Mouse (Mus musculus): ENCODE results near the gene Khdrbs1. TPM values are rescaled to one million over a fixed set of nuclear protein-coding genes. Genes with fewer than 3 reads are reported as not detected.

Khdrbs1 gene
- polyA plus RNA-seq, 1 experiment from 2014 or later = 62.2 TPM

GRCm38 (mm10) chr4:129750430-129750829, 8.3 kb upstream of the Khdrbs1 start:
- WGBS = 25% methylated on average over 5 of the region's 5 CpGs
- Histone ChIP-seq H3K4me1 (ENCODE audit: control insufficient read depth, insufficient read depth, low read length) (peaks cover 6% of the 10 kb centered on the region; the same call in 1 of the 2 replicates), H3K4me3 (ENCODE audit: low read length) (no peak overlapping the region), H3K27me3 (replicated peaks; ENCODE audit: control insufficient read depth, insufficient read depth, low read length) (no peaks in the 10 kb centered on the region), H3K4me2 (ENCODE audit: low read depth, low read length) (no peak overlapping the region), H3K36me3 (ENCODE audit: control insufficient read depth, insufficient read depth, low read length) (no peaks in the 10 kb centered on the region), H3K9ac (ENCODE audit: low read depth, low read length) (no peak overlapping the region), H3K9me3 (ENCODE audit: control insufficient read depth, low read length) (no peaks in the 10 kb centered on the region), H3K27ac (ENCODE audit: low read length) (no peak overlapping the region; the same call in 1 of the 2 replicates)
- peak; percentile 64 for ATAC-seq

DNA sequence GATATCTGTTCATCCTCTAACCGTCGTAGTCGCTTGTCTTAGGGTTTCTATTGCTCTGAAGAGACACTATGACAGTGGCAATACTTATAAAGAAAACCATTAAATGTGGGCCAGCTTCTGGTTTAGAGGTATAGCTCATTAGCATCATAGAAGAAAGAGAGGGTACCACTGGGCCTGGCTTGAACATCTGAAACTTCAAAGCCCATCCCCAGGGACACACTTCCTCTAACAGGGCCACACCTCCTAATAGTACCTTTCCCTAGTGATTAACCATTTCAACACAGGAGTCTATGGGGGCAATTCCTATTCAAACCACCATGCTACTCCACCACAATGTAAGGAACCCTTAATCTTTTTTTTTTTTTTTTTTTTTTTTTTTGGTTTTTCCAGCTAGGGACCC, 4.5 kb upstream of the Khdrbs1 start:
- WGBS = 79% methylated on average over 3 of the region's 3 CpGs
- no peak for ATAC-seq
- no peak overlapping the region for H3K27ac ChIP-seq (ENCODE audit: low read length)

DNA sequence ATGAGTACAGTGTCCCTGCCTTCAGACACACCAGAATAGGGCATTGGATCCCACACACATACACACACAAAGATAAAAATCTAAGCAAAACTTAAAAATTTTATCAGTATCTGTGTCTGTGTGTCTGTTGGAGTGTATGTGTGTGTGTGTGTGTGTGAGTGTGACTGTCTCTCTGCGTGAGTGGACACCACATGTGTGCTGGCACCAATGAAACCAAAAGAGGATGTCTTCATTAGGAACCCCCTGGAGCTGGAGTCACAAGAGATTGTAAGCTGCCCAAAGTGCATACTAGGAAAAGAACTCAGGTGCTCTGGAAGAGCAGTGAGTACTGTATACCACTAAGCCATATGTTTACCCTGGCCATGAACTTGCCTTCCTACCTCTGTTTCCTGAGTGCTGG, 4.0 kb upstream of the Khdrbs1 start:
- H3K9ac ChIP-seq (ENCODE audit: low read depth, low read length) = no peak overlapping the region
- WGBS = 71% methylated on average over 1 of the region's 1 CpGs
- H3K27me3 ChIP-seq (replicated peaks; ENCODE audit: control insufficient read depth, insufficient read depth, low read length) = no peaks in the 10 kb centered on the region
- peaks cover 11% of the 10 kb centered on the region; the same call in 1 of the 2 replicates for H3K4me1 ChIP-seq (ENCODE audit: control insufficient read depth, insufficient read depth, low read length)
- H3K4me3 ChIP-seq (ENCODE audit: low read length) = no peak overlapping the region
- H3K4me2 ChIP-seq (ENCODE audit: low read depth, low read length) = no peak overlapping the region
- ATAC-seq = no peak
- H3K9me3 ChIP-seq (ENCODE audit: control insufficient read depth, low read length) = no peaks in the 10 kb centered on the region
- H3K27ac ChIP-seq (ENCODE audit: low read length) = no peak overlapping the region
- no peaks in the 10 kb centered on the region for H3K36me3 ChIP-seq (ENCODE audit: control insufficient read depth, insufficient read depth, low read length)

More for the DNA sequence above, 4.5 kb upstream of the Khdrbs1 start:
- Histone ChIP-seq H3K36me3 (ENCODE audit: control insufficient read depth, insufficient read depth, low read length) (no peaks in the 10 kb centered on the region), H3K9ac (ENCODE audit: low read depth, low read length) (no peak overlapping the region), H3K4me2 (ENCODE audit: low read depth, low read length) (no peak overlapping the region), H3K27me3 (replicated peaks; ENCODE audit: control insufficient read depth, insufficient read depth, low read length) (no peaks in the 10 kb centered on the region), H3K9me3 (ENCODE audit: control insufficient read depth, low read length) (no peaks in the 10 kb centered on the region), H3K4me1 (ENCODE audit: control insufficient read depth, insufficient read depth, low read length) (peaks cover 11% of the 10 kb centered on the region; the same call in 1 of the 2 replicates), H3K4me3 (ENCODE audit: low read length) (no peak overlapping the region)

GRCm38 (mm10) chr4:129743494-129743893, 1.4 kb upstream of the Khdrbs1 start:
- no peaks in the 10 kb centered on the region for H3K9me3 ChIP-seq (ENCODE audit: control insufficient read depth, low read length)
- 39% methylated on average over 2 of the region's 2 CpGs for WGBS
- peak overlapping the region; percentile 64 for H3K4me2 ChIP-seq (ENCODE audit: low read depth, low read length)
- H3K9ac ChIP-seq (ENCODE audit: low read depth, low read length) = peak overlapping the region; percentile 99
- no peaks in the 10 kb centered on the region for H3K27me3 ChIP-seq (replicated peaks; ENCODE audit: control insufficient read depth, insufficient read depth, low read length)
- no peaks in the 10 kb centered on the region for H3K36me3 ChIP-seq (ENCODE audit: control insufficient read depth, insufficient read depth, low read length)
- ATAC-seq = no peak
- H3K27ac ChIP-seq (ENCODE audit: low read length) = peak overlapping the region; percentile 99
- H3K4me1 ChIP-seq (ENCODE audit: control insufficient read depth, insufficient read depth, low read length) = peaks cover 15% of the 10 kb centered on the region; the same call in 1 of the 2 replicates
- H3K4me3 ChIP-seq (ENCODE audit: low read length) = peak overlapping the region; percentile 99

- Histone ChIP-seq H3K27me3 (replicated peaks; ENCODE audit: control insufficient read depth, insufficient read depth, low read length) (no peaks in the 10 kb centered on the region), H3K4me3 (ENCODE audit: low read length) (peak overlapping the region; percentile 99), H3K4me1 (ENCODE audit: control insufficient read depth, insufficient read depth, low read length) (peaks cover 15% of the 10 kb centered on the region; the same call in 1 of the 2 replicates), H3K9me3 (ENCODE audit: control insufficient read depth, low read length) (no peaks in the 10 kb centered on the region), H3K4me2 (ENCODE audit: low read depth, low read length) (peak overlapping the region; percentile 64), H3K27ac (ENCODE audit: low read length) (peak overlapping the region; percentile 99), H3K36me3 (ENCODE audit: control insufficient read depth, insufficient read depth, low read length) (no peaks in the 10 kb centered on the region), H3K9ac (ENCODE audit: low read depth, low read length) (peak overlapping the region; percentile 99)
- ATAC-seq = no peak
- WGBS = 8% methylated on average over 7 of the region's 7 CpGs
Observed at GRCm38 (mm10) chr4:129743010-129743390, 897 bp upstream of the Khdrbs1 start.

GRCm38 (mm10) chr4:129741974-129742231, 200 bp downstream of the Khdrbs1 start:
- Histone ChIP-seq H3K4me3 (ENCODE audit: low read length) (peak overlapping the region; percentile 99), H3K36me3 (ENCODE audit: control insufficient read depth, insufficient read depth, low read length) (no peaks in the 10 kb centered on the region), H3K4me1 (ENCODE audit: control insufficient read depth, insufficient read depth, low read length) (peaks cover 15% of the 10 kb centered on the region; the same call in 1 of the 2 replicates), H3K9me3 (ENCODE audit: control insufficient read depth, low read length) (no peaks in the 10 kb centered on the region), H3K4me2 (ENCODE audit: low read depth, low read length) (no peak overlapping the region), H3K9ac (ENCODE audit: low read depth, low read length) (peak overlapping the region; percentile 99), H3K27ac (ENCODE audit: low read length) (peak overlapping the region; percentile 92), H3K27me3 (replicated peaks; ENCODE audit: control insufficient read depth, insufficient read depth, low read length) (no peaks in the 10 kb centered on the region)
- WGBS = 0% methylated on average over 26 of the region's 34 CpGs
- ATAC-seq = peak; percentile 57

GRCm38 (mm10) chr4:129741251-129741973, 691 bp downstream of the Khdrbs1 start:
- H3K4me1 ChIP-seq (ENCODE audit: control insufficient read depth, insufficient read depth, low read length) = peaks cover 15% of the 10 kb centered on the region; the same call in 1 of the 2 replicates
- H3K4me2 ChIP-seq (ENCODE audit: low read depth, low read length) = peak overlapping the region; percentile 72
- H3K9ac ChIP-seq (ENCODE audit: low read depth, low read length) = peak overlapping the region; percentile 99
- peak overlapping the region; percentile 92 for H3K27ac ChIP-seq (ENCODE audit: low read length)
- H3K36me3 ChIP-seq (ENCODE audit: control insufficient read depth, insufficient read depth, low read length) = no peaks in the 10 kb centered on the region
- no peak; the same call in none of the 2 replicates for ATAC-seq
- H3K9me3 ChIP-seq (ENCODE audit: control insufficient read depth, low read length) = no peaks in the 10 kb centered on the region
- peak overlapping the region; percentile 99 for H3K4me3 ChIP-seq (ENCODE audit: low read length)
- WGBS = under 1% methylated on average over 62 of the region's 62 CpGs
- no peaks in the 10 kb centered on the region for H3K27me3 ChIP-seq (replicated peaks; ENCODE audit: control insufficient read depth, insufficient read depth, low read length)

GRCm38 (mm10) chr4:129739111-129739645, 2.9 kb downstream of the Khdrbs1 start:
- H3K4me2 ChIP-seq (ENCODE audit: low read depth, low read length) = peak overlapping the region; percentile 22; the same call in 1 of the 2 replicates
- no peaks in the 10 kb centered on the region for H3K36me3 ChIP-seq (ENCODE audit: control insufficient read depth, insufficient read depth, low read length)
- H3K9ac ChIP-seq (ENCODE audit: low read depth, low read length) = no peak overlapping the region
- no peak overlapping the region for H3K27ac ChIP-seq (ENCODE audit: low read length)
- H3K27me3 ChIP-seq (replicated peaks; ENCODE audit: control insufficient read depth, insufficient read depth, low read length) = no peaks in the 10 kb centered on the region
- WGBS = 64% methylated on average over 4 of the region's 4 CpGs
- no peaks in the 10 kb centered on the region for H3K9me3 ChIP-seq (ENCODE audit: control insufficient read depth, low read length)
- peaks cover 15% of the 10 kb centered on the region; the same call in 1 of the 2 replicates for H3K4me1 ChIP-seq (ENCODE audit: control insufficient read depth, insufficient read depth, low read length)
- no peak for ATAC-seq
- H3K4me3 ChIP-seq (ENCODE audit: low read length) = 0 out of 2 replicates have a peak overlapping the region, but pooled peaks have one; percentile 5

- Histone ChIP-seq H3K36me3 (ENCODE audit: control insufficient read depth, insufficient read depth, low read length) (no peaks in the 10 kb centered on the region), H3K9me3 (ENCODE audit: control insufficient read depth, low read length) (no peaks in the 10 kb centered on the region), H3K27ac (ENCODE audit: low read length) (no peak overlapping the region), H3K4me3 (ENCODE audit: low read length) (no peak overlapping the region), H3K9ac (ENCODE audit: low read depth, low read length) (no peak overlapping the region), H3K4me1 (ENCODE audit: control insufficient read depth, insufficient read depth, low read length) (peaks cover 10% of the 10 kb centered on the region; the same call in 1 of the 2 replicates), H3K4me2 (ENCODE audit: low read depth, low read length) (no peak overlapping the region), H3K27me3 (replicated peaks; ENCODE audit: control insufficient read depth, insufficient read depth, low read length) (no peaks in the 10 kb centered on the region)
- no peak for ATAC-seq
- 88% methylated on average over 1 of the region's 1 CpGs for WGBS
Observed at GRCm38 (mm10) chr4:129736173-129736572, 5.9 kb downstream of the Khdrbs1 start.
